Mouse (Mus musculus): ENCODE measurements around the gene Lfng.
A peak's percentile ranks its signal among the peaks of the same experiment; 100 is the strongest.

The Lfng gene

GRCm38 (mm10) chr5:140607001-140607835 is at the start of gene Lfng:
Lfng (plus strand) TSS chr5:140607320.
- DNase-seq = peak; percentile 94

- DNase-seq = no peak
These were observed 44.5 kb upstream of the Lfng start for GRCm38 (mm10) chr5:140562601-140563000.

GRCm38 (mm10) chr5:140564896-140565295 is 42.2 kb upstream of the Lfng start, which contains the start of gene Grifin:
Grifin (minus strand) TSS chr5:140565071.
- DNase-seq = peak; percentile 86

- no peak for DNase-seq
These were observed 41.7 kb upstream of the Lfng start for GRCm38 (mm10) chr5:140565451-140565850.

GRCm38 (mm10) chr5:140565856-140566255 is 41.3 kb upstream of the Lfng start:
- DNase-seq = peak; percentile 71

- DNase-seq = no peak
These were observed 40.8 kb upstream of the Lfng start for GRCm38 (mm10) chr5:140566271-140566670.

- peak; percentile 89 for DNase-seq
These were observed 39.8 kb upstream of the Lfng start for GRCm38 (mm10) chr5:140567321-140567720.

GRCm38 (mm10) chr5:140567751-140568150 is 39.4 kb upstream of the Lfng start:
- no peak for DNase-seq

GRCm38 (mm10) chr5:140568321-140568970 is 38.7 kb upstream of the Lfng start:
- DNase-seq = peak; percentile 69

- no peak for DNase-seq
These were observed 38.0 kb upstream of the Lfng start for GRCm38 (mm10) chr5:140569032-140569595.

- DNase-seq = no peak
These were observed 36.8 kb upstream of the Lfng start for GRCm38 (mm10) chr5:140570223-140570870.

- no peak for DNase-seq
These were observed 35.9 kb upstream of the Lfng start for GRCm38 (mm10) chr5:140571201-140571600.

- DNase-seq = no peak
These were observed 35.4 kb upstream of the Lfng start for GRCm38 (mm10) chr5:140571673-140572072.

- DNase-seq = no peak
These were observed 34.5 kb upstream of the Lfng start for GRCm38 (mm10) chr5:140572611-140573010.

- no peak for DNase-seq
These were observed 31.7 kb upstream of the Lfng start for GRCm38 (mm10) chr5:140575381-140575866.

- no peak for DNase-seq
These were observed 27.9 kb upstream of the Lfng start for GRCm38 (mm10) chr5:140579221-140579620.

- no peak for DNase-seq
These were observed 27.3 kb upstream of the Lfng start for GRCm38 (mm10) chr5:140579771-140580170.

GRCm38 (mm10) chr5:140581569-140581968 is 25.6 kb upstream of the Lfng start:
- DNase-seq = no peak

GRCm38 (mm10) chr5:140582995-140583731 is 24.0 kb upstream of the Lfng start:
- DNase-seq = no peak

- DNase-seq = no peak
These were observed 23.3 kb upstream of the Lfng start for GRCm38 (mm10) chr5:140583732-140584368.

GRCm38 (mm10) chr5:140589082-140589774 is 17.9 kb upstream of the Lfng start:
- no peak for DNase-seq
